Mouse (Mus musculus) liver, embryonic 16.5 days (tissue): Measurements from ENCODE around the gene Rapgef4. TPM values are rescaled to one million over a fixed set of nuclear protein-coding genes. Genes with fewer than 3 reads are reported as not detected.

Source experiments
- ATAC-seq: fragments of 200-750 bp; cut with Nextera tagmentation; 2 replicates; pipeline ENCODE4 v1.8.0; 2017; ENCODE audit warnings: low read depth, mild to moderate bottlenecking, moderate number of reproducible peaks, moderate library complexity
- H3K27ac ChIP-seq: fragments of 300-500 bp; sonication (generic); 2 replicates; pipeline ENCODE4 v1.5.1; 2014; ENCODE audit warnings: mild to moderate bottlenecking, low read length
- H3K27me3 ChIP-seq: fragments of 300-500 bp; sonication (generic); 2 replicates; pipeline ENCODE4 v1.6.1; 2014; ENCODE audit warnings: low read depth, low read length, mixed read lengths; ENCODE audit not compliant: control insufficient read depth, insufficient read depth
- H3K36me3 ChIP-seq: fragments of 300-500 bp; sonication (generic); 2 replicates; pipeline ENCODE4 v1.6.1; 2014; ENCODE audit warnings: mild to moderate bottlenecking; ENCODE audit not compliant: control insufficient read depth, insufficient read depth
- H3K4me1 ChIP-seq: fragments of 300-500 bp; sonication (generic); 2 replicates; pipeline ENCODE4 v1.6.1; 2014; ENCODE audit warnings: low read depth, low read length, mixed read lengths; ENCODE audit not compliant: control insufficient read depth
- H3K4me2 ChIP-seq: fragments of 300-500 bp; sonication (generic); 2 replicates; pipeline ENCODE4 v1.6.1; 2014; ENCODE audit warnings: low read depth, low read length, mixed read lengths
- H3K4me3 ChIP-seq: fragments of 300-500 bp; sonication (generic); 2 replicates; pipeline ENCODE4 v1.5.1; 2014; ENCODE audit warnings: low read depth, mild to moderate bottlenecking, low read length
- H3K9ac ChIP-seq: fragments of 300-500 bp; sonication (generic); 2 replicates; pipeline ENCODE4 v1.6.1; 2014; ENCODE audit warnings: low read depth, low read length
- H3K9me3 ChIP-seq: fragments of 300-500 bp; sonication (generic); replicated peaks from 2 replicates; pipeline ENCODE4 v1.6.1; 2016; ENCODE audit warnings: low read length; ENCODE audit not compliant: control insufficient read depth
- WGBS: fragments of 180-500 bp; shearing (Covaris S2); extraction: QIAGEN DNeasy Blood & Tissue Kit; methylation state at CpG from one replicate; pipeline ENCODE4 v1.1.7; 2014; ENCODE audit not compliant: insufficient replicate concordance; 5-methylcytosine and 5-hydroxymethylcytosine counted together
- polyA plus RNA-seq: library from polyadenylated mRNA; unstranded; fragments of >200 nt; fragmentation: Nextera tagmentation; extraction: Ambion mirVana; gene quantifications from 2 replicates; pipeline ENCODE4 v1.2.1, GENCODE M21; 2015

The Rapgef4 gene
- polyA plus RNA-seq, 1 experiment from 2014 or later: 7.8 TPM

DNA sequence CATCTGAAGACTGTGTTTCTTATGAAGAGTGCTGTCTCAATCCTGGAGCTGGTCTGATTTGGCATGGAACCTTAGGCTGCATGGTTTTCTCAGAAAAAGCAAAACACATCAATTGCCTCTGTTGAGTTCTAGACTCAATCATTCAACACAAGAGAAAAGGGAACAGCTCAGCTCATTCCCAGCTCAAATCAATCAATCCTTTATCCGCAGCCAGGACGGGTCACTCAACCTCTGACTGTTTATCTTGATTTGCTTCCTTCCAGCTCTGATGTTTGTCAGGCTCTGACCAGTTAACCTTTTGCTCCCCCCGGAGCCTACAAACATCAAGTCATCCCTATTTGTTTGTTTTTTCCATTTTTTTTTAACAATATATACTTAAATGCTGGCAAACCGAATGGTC, 192.8 kb downstream of the Rapgef4 start:
- Histone ChIP-seq H3K9me3 (no peaks in the 10 kb centered on the region), H3K36me3 (no peaks in the 10 kb centered on the region), H3K27ac (peak overlapping the region; percentile 13; the same call in 1 of the 2 replicates), H3K4me3 (no peak overlapping the region), H3K4me2 (no peak overlapping the region), H3K9ac (no peak overlapping the region), H3K27me3 (no peaks in the 10 kb centered on the region), H3K4me1 (peaks cover 9% of the 10 kb centered on the region; the same call in 1 of the 2 replicates)
- WGBS: 47% methylated on average over 4 of the region's 4 CpGs
- peak; percentile 44 for ATAC-seq

- H3K36me3 ChIP-seq: no peaks in the 10 kb centered on the region
- peaks cover 4% of the 10 kb centered on the region for H3K4me1 ChIP-seq
- H3K27ac ChIP-seq: no peak overlapping the region
- H3K27me3 ChIP-seq: no peaks in the 10 kb centered on the region
- H3K9me3 ChIP-seq: no peaks in the 10 kb centered on the region
- H3K4me2 ChIP-seq: no peak overlapping the region
- 58% methylated on average over 7 of the region's 7 CpGs for WGBS
- no peak for ATAC-seq
- H3K9ac ChIP-seq: no peak overlapping the region
- H3K4me3 ChIP-seq: no peak overlapping the region
These were observed 194.5 kb downstream of the Rapgef4 start for GRCm38 (mm10) chr2:72175536-72175935.

DNA sequence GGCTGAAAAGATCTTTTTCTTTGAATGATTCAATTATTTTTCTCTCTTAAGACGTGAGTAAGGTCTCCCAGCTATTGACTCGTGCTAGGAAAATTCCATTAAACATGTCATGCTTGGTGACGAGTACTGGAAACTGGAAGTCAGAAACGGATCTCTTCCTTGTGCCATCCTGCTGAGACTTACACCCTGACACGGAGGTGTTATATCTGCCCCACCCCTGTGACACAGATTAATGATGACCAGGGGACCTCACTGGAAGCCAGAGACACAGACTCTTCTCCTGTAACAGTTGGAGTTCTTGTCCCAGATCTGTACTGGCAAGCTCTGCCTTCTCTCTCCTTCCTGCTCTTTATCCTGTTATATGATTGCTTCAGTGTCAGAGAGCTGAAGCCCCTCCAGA, 194.9 kb downstream of the Rapgef4 start:
- whole genome bisulfite sequencing: 25% methylated on average over 5 of the region's 5 CpGs
- no peaks in the 10 kb centered on the region for H3K36me3 ChIP-seq
- H3K4me2 ChIP-seq: no peak overlapping the region
- peaks cover under 1% of the 10 kb centered on the region for H3K4me1 ChIP-seq
- ATAC-seq: no peak
- H3K27ac ChIP-seq: no peak overlapping the region
- H3K27me3 ChIP-seq: no peaks in the 10 kb centered on the region
- no peak overlapping the region for H3K9ac ChIP-seq
- H3K4me3 ChIP-seq: no peak overlapping the region
- H3K9me3 ChIP-seq: no peaks in the 10 kb centered on the region

DNA sequence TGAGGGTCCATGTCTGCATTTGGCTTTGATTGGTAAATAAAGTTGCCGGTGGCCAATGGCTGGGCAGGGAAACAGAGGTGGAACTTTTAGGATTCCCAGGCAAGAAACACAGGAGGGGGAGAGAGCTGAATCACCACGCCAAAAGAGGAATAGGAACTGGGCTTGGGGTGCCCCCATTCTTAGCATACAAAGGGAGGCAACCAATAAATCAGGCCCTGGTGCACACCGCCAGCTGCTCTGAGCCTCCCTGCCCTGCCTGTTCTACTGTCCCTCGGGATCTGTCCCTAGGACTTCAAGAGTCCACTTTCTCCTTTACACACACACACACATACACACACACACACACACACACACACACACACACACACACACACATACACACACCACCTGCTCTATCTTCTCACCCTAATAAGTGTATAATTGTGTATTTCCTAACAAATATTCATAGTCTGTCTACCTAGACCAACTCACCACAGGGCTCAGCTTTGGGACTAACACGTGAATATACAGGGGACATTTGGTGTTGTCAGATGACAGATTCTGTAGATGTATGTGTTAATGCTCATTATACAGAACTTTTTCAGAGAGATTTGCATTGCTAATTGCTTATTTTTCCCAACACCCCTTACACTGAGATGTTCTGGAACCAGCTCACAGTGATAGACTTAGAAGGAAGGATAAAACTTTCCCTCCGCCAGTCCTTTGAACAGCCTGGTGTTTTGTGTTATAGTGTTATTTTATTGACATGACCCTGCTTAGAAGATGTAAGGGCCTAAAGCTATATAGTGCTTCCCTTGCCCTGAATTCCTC, 196.4 kb downstream of the Rapgef4 start:
- no peaks in the 10 kb centered on the region for H3K9me3 ChIP-seq
- 47% methylated on average over 6 of the region's 6 CpGs for whole genome bisulfite sequencing
- no peak overlapping the region for H3K4me3 ChIP-seq
- H3K27me3 ChIP-seq: no peaks in the 10 kb centered on the region
- no peak for ATAC-seq
- H3K4me1 ChIP-seq: no peaks in the 10 kb centered on the region; the same call in none of the 2 replicates
- no peaks in the 10 kb centered on the region for H3K36me3 ChIP-seq
- no peak overlapping the region for H3K4me2 ChIP-seq
- no peak overlapping the region for H3K27ac ChIP-seq
- H3K9ac ChIP-seq: no peak overlapping the region

DNA sequence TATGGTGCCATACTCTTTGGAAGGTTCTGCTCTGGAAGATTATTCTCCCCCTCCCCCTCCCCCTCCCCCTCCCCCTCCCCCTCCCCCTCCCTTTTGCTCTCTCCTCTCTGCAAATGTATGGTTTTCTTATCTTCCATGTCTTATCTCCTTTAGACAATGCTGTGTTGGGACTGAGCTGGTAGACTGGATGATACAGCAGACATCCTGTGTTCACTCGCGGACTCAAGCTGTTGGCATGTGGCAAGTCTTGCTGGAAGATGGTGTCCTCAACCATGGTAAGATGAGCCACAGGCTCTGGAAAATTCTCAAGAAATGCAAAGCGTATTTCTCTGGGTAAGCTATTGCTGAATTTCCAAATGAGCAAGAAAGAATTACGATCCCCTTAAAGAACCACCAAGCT, 197.0 kb downstream of the Rapgef4 start:
- Histone ChIP-seq H3K4me1 (no peaks in the 10 kb centered on the region; the same call in none of the 2 replicates), H3K27ac (no peak overlapping the region), H3K9me3 (no peaks in the 10 kb centered on the region), H3K36me3 (no peaks in the 10 kb centered on the region), H3K4me3 (no peak overlapping the region), H3K9ac (no peak overlapping the region), H3K27me3 (no peaks in the 10 kb centered on the region), H3K4me2 (no peak overlapping the region)
- no peak for ATAC-seq
- WGBS: 43% methylated on average over 4 of the region's 4 CpGs

DNA sequence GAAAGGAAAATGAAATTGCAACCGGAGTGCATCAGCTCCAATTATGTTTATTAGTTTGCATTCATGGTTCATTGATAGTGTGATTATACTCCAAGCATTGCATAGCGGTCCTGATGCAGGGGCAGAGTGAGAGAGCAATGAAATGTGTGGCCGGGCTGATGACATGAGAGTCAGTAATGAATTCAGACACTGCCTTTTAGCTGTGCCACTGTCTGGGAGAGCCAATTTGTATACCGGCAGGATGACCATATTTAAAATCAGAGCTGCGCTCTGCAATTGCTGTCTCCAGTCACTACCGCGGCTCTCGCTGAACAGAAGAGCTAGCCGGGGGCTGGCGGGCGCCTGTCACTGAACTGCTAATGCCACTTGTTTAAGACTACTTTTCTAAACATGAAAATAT, 197.5 kb downstream of the Rapgef4 start:
- Histone ChIP-seq H3K27me3 (no peaks in the 10 kb centered on the region), H3K9ac (no peak overlapping the region), H3K9me3 (no peaks in the 10 kb centered on the region), H3K4me2 (no peak overlapping the region), H3K4me1 (no peaks in the 10 kb centered on the region; the same call in none of the 2 replicates), H3K27ac (no peak overlapping the region), H3K4me3 (no peak overlapping the region), H3K36me3 (no peaks in the 10 kb centered on the region)
- 80% methylated on average over 11 of the region's 11 CpGs for WGBS
- ATAC-seq: no peak

GRCm38 (mm10) chr2:72179600-72180301, 198.7 kb downstream of the Rapgef4 start:
- 65% methylated on average over 15 of the region's 15 CpGs for WGBS

DNA sequence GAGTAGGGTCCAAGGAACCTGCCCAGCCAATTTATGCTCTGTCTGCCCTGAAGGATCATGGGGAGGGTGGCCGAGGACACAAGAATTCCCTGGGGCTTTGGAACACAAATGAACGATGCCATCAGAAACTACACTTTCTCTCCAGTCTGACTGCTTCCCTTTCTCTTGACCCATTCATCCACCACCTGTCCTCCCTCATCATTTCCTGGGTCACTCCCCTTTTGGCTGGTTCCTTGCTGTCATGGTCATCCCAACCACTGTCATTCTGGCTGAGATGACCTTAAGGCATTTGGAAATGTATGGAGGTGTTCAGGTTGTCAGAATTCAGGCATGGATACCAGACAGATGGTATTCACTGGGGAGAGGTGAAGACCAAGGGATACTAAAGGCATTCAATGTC, 200.4 kb downstream of the Rapgef4 start:
- H3K27me3 ChIP-seq: no peaks in the 10 kb centered on the region
- no peak overlapping the region for H3K27ac ChIP-seq
- H3K4me1 ChIP-seq: no peaks in the 10 kb centered on the region; the same call in 1 of the 2 replicates
- no peak overlapping the region for H3K4me3 ChIP-seq
- no peak overlapping the region for H3K9ac ChIP-seq
- ATAC-seq: no peak
- H3K4me2 ChIP-seq: no peak overlapping the region
- WGBS: 48% methylated on average over 2 of the region's 2 CpGs
- no peaks in the 10 kb centered on the region for H3K36me3 ChIP-seq
- no peaks in the 10 kb centered on the region for H3K9me3 ChIP-seq

More at GRCm38 (mm10) chr2:72179600-72180301, 198.7 kb downstream of the Rapgef4 start:
- no peaks in the 10 kb centered on the region; the same call in none of the 2 replicates for H3K4me1 ChIP-seq
- H3K9me3 ChIP-seq: no peaks in the 10 kb centered on the region
- H3K4me2 ChIP-seq: peak overlapping the region; percentile 36
- no peaks in the 10 kb centered on the region for H3K27me3 ChIP-seq
- ATAC-seq: peak; percentile 91
- H3K36me3 ChIP-seq: no peaks in the 10 kb centered on the region
- H3K9ac ChIP-seq: no peak overlapping the region
- peak overlapping the region; percentile 37 for H3K4me3 ChIP-seq
- peak overlapping the region; percentile 80 for H3K27ac ChIP-seq

- H3K4me1 ChIP-seq: no peaks in the 10 kb centered on the region; the same call in none of the 2 replicates
- no peaks in the 10 kb centered on the region for H3K9me3 ChIP-seq
- H3K36me3 ChIP-seq: no peaks in the 10 kb centered on the region
- no peak overlapping the region for H3K9ac ChIP-seq
- WGBS: 68% methylated on average over 3 of the region's 3 CpGs
- no peak overlapping the region for H3K4me3 ChIP-seq
- no peak overlapping the region for H3K4me2 ChIP-seq
- no peak for ATAC-seq
- H3K27me3 ChIP-seq: no peaks in the 10 kb centered on the region
- H3K27ac ChIP-seq: no peak overlapping the region
These were observed 202.7 kb downstream of the Rapgef4 start for GRCm38 (mm10) chr2:72183751-72184150.
